Mouse (Mus musculus) spleen, adult 12 weeks (tissue): ENCODE results near the gene Cradd.
A peak's percentile ranks its signal among the peaks of the same experiment; 100 is the strongest.

Experiments
- DNase-seq: peaks from one replicate; pipeline ENCODE4 v3.0.0; 2022; ENCODE audit warnings: low spot score

Cradd gene

DNA sequence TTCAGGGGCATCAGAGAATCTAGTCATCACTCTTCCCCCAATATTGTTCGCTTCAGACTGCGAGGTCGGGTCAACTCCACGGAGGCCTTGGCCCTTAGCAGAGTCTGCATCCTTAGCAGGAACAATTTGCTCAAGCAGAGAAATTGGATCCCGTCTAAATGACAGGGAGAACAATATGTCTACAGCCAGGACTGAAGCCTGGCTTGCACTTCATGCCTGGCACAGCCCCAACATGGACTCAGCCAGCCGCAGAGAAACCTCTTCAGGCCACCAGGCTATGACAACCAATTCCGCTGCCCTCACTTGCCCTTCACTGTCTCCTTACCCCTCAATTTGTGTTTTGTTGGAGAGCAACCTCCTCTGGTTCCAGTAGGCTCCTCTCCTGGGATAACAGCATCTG lies 123.6 kb downstream of the Cradd start:
- DNase-seq: no peak

DNA sequence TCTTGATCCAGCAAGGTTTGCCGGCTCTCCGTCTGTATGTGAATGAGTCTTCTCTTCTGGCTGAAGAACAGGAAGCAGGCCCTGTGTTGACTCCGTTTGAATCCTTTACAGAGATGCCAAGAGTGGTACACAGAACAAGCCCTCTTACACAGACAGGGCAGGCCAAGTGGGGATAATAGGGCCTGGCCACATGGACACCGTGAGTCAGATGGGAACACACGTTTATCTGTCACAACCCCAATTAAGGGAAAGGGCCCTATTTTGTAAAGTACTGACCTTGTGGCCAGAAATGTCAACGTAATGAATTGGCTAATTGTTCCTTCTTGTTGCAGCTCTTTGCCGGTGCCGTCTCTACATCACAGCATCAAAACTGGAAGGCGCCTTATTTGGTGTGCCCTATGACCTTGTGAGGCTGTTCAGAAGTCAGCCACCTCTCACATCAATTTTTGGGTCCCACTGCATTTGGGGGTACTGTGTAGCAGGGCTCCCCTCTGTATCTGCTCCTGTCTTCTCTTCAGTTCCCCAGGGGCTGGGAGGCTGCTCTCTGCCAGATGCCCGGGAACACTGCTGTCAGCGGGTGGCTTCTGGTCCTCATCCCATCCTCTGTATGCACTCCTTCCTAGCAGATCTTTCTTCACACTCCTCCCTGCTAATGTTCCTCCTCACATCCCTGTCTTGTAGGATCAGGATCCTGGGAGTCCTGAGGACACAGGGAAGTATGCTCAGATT lies 124.2 kb downstream of the Cradd start:
- no peak for DNase-seq

DNA sequence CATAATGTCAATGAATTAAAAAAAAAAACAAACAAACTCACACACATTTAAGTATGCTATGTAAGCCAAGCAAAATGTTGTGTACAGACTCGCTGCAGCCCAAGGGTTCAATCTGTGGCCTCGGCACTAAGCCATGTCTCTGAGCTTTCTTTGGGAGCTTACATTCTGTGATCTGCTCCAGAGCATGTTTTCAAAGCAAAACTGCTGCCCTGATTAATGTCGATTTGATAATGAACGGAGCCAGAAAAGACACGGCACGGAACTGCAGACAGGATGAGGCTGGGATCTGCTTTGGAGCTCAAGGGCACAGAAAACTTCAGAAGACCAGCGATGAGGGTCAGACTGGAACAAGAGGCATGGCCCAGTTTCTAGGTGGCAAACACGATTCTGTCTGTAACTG lies 126.6 kb downstream of the Cradd start:
- no peak for DNase-seq

DNA sequence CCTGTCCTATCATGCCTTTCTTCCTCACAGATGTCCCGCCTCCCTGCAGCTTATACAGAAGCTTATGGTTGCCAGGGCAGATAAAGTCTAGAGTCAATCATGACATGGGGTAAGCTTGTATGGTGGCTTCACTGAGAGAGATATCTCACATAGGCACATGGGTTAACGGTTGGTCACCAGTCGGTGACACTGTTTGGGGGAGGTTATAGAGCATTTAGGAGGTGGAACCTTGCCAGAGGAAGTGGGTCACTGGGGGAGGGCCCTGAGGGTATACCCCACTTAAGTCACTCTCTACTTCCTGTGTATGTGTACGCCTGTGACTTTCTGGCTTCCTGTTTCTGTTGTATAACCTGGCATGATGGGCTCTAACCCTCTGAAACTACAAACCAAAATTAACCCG lies 128.2 kb downstream of the Cradd start:
- DNase-seq: peak; percentile 23

DNA sequence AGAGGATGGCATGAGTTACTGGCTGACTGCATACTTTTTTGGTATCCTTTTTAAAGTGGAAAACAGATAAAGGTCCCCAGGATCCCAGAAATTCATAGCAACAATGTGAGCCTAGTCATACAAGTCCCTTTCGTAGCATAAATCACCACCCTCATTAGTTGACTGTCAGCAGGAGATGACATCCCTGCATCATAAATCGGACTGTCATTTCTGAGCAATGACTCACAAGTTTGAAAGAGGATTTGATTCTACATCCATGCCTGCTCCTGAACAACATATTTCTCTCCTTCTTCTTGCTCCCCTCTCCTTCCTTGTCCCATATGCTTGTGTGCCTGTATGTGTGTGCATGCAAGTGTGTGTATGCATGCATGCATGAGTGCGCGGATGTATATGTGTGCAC lies 129.2 kb downstream of the Cradd start:
- DNase-seq: no peak

GRCm38 (mm10) chr10:95193875-95194281 lies 130.1 kb downstream of the Cradd start:
- no peak for DNase-seq

DNA sequence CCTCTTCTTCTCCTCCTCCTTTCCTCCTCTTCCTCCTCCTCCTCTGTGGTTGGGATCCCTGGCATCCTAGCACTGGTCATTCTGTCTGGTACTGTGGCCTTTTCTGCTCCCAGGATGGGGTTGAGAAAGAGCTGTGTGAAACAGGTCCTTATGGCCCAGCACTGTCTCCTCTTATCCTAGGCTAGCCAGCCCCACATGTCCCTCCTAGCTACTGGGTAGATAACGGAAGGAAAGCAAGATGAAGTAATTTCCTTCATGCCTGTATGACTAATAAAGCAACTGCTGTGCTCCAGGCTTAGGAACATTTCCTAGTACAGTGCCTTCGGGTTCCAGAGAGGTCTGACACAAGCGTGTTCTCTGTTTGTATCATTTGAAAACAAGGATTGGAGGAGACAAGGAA lies 132.1 kb downstream of the Cradd start:
- DNase-seq: no peak

DNA sequence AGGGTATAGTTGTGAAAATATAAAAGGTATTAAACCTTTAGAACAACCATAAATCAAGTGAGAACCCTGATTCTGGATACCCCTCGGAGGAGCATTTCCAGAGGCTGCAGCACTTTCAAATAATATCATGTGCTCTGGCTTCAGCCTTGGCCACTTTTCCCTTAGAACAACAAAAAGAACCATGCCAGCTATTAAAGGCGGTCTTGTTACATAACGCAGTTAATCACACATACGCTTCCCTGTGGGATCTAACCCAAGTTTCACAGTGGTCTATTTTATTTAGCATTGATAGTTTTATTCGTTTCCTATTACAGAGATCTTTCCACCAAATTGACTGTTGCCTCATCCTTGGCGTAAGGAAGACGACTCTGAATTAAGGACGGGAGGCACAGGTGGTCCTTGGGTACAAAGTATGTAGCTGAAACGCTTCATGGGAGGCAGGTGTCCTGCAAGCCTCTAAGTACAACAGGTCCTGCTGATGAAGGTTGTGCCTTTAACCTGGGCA lies 132.7 kb downstream of the Cradd start:
- DNase-seq: no peak

DNA sequence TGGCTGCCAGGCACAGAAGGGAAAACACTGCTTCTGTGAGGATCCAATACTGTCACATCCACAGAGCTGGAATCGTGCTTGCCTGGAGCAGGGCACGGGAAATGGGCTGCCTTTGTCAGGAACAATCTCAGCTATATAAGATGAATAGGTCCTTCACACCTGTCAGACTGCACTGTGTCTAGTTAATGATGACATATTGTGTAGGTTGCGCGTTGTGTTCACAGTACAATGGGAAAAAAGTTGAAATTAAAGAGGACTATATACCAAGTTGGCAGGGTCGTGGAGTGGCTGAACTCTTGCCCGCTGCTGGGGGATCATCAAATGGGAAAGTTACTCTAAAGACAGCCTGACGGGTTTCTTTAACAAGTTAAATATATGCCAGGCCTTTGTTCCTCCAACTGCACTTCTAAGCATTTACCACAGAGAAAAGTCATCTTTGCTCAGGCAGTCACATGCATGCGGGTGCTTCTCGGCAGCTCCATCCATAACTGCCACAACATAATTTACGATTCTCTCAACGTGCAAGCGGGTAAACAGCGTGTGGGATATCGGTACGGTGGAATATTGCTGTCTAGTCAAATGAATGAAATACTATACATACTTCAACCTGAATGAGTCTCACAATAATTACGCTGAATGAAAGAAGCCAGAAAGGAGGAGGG lies 134.3 kb downstream of the Cradd start:
- no peak for DNase-seq

GRCm38 (mm10) chr10:95184210-95184609 lies 139.7 kb downstream of the Cradd start:
- DNase-seq: no peak

- no peak for DNase-seq
These were observed 140.9 kb downstream of the Cradd start for GRCm38 (mm10) chr10:95183051-95183450.

DNA sequence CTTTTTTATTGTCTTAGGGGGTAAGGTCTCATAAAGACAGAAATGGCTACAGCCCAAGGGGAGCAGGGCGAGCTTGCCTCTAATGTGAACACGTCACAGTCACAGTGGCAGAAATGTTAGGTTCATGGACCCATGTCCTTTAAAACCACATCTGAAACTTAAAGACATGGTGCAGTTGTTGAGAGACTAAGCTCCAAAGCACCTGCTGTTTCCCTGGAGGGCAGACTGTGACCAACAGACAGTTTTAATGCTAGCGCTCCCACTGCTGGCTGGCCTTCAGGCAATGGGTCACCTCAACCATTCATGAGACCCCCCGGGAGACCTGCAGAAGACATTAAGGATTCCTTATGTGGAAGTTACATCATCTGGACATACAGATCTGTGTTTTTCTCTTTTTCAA lies 141.5 kb downstream of the Cradd start:
- no peak for DNase-seq

DNA sequence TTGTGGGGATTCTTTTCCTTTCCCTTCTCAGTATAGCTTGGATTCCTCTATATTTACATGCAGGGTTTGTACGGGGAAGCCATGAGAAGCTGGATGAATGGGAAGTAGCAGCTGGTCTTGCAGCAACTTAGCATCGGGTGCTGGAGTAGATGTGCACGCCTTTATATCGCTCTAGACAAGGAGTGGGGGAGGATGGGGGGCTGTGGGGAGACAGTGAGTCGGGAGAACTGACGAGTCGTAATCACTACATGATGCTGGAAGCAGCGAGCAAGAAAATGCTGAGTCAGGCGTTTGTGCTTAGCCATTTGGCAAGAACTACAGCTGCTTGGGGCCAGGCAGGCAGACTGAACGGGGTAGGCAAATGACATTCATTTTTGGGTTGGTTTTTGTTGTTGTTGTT lies 142.4 kb downstream of the Cradd start:
- no peak for DNase-seq

GRCm38 (mm10) chr10:95180900-95181299 lies 143.0 kb downstream of the Cradd start:
- no peak for DNase-seq

GRCm38 (mm10) chr10:95180177-95180576 lies 143.8 kb downstream of the Cradd start:
- no peak for DNase-seq

DNA sequence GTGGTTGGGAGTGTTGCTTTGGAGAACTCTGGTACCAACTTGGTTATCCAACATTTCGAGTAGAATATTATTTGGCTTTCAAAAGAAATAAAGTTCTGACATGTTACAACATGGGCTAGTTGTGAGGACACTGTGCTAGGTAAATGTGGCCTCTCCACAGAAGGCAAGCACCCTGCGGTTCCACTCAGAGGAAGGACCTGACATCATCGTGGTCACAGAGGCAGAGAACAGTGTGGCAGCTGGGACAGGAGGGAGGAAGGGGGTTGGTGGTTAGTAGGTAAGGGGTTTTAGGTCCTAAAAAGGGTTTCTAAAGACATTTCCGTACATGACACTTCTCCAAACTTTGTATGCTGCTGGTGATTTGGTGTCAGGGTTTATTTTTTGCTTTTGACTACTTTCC lies 145.1 kb downstream of the Cradd start:
- no peak for DNase-seq

GRCm38 (mm10) chr10:95175423-95176120 lies 148.4 kb downstream of the Cradd start:
- DNase-seq: no peak

DNA sequence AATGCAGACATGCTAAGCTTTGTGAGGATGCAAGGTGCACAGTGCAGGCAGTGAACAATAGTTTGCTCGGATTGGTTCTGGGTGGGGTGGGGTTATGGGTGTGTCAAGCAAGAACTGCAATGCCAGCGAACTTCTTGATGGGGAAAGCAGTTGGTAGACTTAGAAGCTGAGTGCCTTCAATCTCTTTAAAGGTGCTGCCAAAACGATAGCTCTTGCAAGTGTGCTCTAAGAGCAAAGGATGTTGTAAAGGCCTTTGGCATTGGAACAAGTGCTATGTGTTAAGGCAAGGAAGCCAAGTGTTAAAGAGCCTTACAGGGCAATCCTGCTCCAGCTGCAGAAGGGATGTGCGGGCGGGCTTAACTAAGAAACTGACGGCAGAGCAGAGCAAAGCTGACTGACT lies 149.7 kb downstream of the Cradd start:
- no peak for DNase-seq

DNA sequence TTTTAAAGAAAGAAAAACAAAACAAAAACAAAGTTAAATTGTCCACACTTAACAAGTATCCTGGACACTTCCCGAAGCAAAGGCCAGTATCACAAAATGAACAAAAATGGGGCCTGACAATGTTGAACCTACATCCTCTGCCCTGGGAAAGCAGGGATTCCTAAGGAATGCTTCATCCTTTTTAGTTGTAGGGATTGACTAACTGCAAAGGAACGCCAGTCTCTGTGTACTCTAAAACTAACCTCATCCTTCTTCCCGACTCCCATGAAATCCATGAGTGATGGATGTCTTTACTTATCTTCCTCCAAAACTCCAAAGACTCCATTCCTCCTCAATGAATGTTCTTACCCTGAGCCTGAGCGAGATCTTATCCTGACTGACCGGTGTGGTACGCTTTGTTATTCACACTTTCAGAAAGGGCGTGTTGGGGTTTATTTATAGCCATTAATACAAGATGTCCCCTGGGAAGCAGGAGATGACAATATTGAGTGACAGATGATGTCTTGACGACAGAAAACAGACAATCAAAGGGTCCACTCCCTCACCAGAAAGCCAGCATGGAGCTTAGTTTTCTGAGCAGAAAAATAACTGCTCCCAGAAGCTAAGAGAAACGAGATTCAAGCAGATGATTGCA lies 153.1 kb downstream of the Cradd start:
- DNase-seq: no peak

DNA sequence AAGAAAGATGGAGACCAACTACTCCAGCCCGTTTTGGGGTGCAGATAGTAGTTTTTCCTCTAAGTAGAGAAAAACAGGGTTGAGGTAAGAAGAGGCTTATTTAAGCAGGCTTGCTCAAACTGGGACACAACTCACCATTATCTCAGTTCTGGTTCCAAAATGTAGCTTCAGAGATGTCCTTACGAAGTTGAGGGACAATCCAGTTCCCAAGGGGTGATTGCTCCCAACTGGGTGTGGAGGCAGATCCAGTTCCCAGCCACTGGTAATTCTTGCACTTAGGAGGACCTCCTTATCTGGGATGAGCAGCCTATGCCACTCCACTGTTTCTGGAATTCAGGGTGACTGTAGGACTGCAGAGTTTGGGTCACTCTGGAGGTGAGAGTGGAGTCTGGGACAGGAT lies 159.0 kb downstream of the Cradd start:
- no peak for DNase-seq

DNA sequence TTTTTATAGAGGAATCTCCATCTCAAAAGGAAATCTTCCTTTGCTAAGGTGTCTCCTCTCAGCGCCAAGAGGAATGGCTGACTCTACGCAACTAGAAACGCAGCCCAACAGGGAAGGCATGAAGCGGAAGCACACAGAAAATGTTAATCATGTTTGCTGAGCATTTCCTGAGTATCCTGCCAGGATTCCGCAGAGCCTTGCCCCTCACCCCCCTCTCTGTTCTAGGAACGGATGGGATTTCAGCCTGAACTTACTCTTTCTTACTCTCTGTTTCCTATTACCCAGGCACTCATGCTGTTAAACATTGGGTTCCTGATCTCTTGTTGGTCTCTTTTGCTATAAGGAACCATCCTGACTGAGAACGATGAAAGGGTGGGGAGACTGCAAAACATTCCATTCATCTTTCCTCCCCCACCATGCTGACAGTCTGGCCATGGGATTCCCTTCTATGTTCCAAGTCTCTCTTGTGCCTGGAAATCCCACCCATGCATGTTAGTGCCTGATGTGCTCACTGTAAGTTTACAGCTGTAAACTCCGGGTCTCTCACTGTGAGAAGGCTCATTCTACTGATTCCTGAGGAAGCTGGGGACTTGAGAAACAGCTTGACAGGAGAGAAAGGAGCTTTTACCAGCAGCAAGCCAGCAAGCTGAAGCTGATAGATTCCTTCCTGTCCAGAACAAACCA lies 161.1 kb downstream of the Cradd start:
- no peak for DNase-seq

GRCm38 (mm10) chr10:95159675-95160256 lies 164.2 kb downstream of the Cradd start:
- no peak for DNase-seq
